Mouse (Mus musculus) layer of hippocampus, adult 6 months (tissue): Measurements from ENCODE around the gene Fastkd3. TPM values are rescaled to one million over a fixed set of nuclear protein-coding genes. Genes with fewer than 3 reads are reported as not detected.

Experiments used
- long read RNA-seq, 2 experiments: library from polyadenylated mRNA; unstranded; transcript quantifications; one replicate each; pipeline ENCODE4 v2.0.0; 2019 to 2020
- polyA plus RNA-seq: library from polyadenylated mRNA; unstranded; fragments of <200 nt; fragmentation: Nextera tagmentation; gene quantifications from 2 replicates; pipeline ENCODE4 v1.2.3, GENCODE M21; 2021

Fastkd3 gene
- 19.9 and 21.9 TPM in 2 replicates for polyA plus RNA-seq
- long read RNA-seq, experiment 1, transcript Fastkd3-201 (7 exons, 2,421 nt) = major isoform, 12 of 32 reads
- long read RNA-seq, experiment 1, partial matches to known transcripts = 4 of 32 reads
- long read RNA-seq, experiment 1, other reads (novel, unspliced or antisense) = 13 of 32 reads
- long read RNA-seq, experiment 2, transcript Fastkd3-209 (7 exons, 2,501 nt) = minor isoform, 11 of 107 reads
- long read RNA-seq, experiment 2, transcript Fastkd3-201 (7 exons, 2,421 nt) = major isoform, 56 of 107 reads
- long read RNA-seq, experiment 2, partial matches to known transcripts = 4 of 107 reads
- long read RNA-seq, experiment 2, other reads (novel, unspliced or antisense) = 33 of 107 reads

DNA sequence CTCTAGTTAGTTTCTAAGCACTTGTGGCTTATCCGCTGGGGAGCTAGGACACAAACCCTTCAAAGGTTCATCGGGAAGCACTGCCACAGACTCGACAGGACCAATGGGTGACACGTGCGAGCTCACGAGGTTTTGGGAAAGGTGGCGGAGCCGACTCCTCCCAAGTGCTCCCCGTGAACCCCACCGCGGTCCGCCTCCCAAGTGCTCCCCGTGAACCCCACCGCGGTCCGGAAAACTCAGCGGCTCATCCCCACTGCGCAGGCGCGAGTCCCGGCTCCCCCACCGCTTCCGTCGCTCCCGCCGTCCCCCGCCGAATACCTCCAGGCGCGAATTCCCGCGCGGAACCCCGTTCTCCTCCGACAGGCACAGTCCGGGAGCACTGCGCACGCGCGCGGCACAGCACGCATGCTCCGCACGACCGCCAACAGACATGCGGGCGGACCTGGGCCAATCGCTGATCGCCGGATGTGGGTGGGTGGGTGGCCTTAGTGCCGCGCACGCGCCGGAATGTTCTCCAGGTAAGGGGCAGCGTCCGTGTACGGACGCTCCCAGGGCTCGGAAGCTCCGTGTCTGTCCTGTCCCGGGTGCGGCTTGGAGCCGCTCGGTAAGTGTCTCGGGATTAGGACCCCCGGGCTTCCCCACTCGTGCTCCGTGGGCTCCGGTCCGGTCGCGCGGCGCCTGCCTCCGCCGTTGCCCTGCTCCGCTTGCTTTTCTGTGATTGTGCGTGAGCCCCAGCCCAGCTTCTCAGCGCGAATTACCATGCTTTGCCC is at the start of gene Fastkd3, which contains the start of gene Mtrr:
Gene Fastkd3, plus strand, starts transcription at position 488 of the 770 bp plus-strand sequence.
Gene Mtrr, minus strand, starts transcription at position 403 of the 770 bp plus-strand sequence.

GRCm38 (mm10) chr13:68597199-68597598 is 15.2 kb downstream of the Fastkd3 start, which contains the start of gene 1700001L19Rik:
Gene 1700001L19Rik (plus strand): TSS chr13:68597421.

Other genes starting within 250 kb of the Fastkd3 start
- 8.3 and 8.5 TPM in 2 replicates for gene Mtrr, start 85 bp upstream of the Fastkd3 start, polyA plus RNA-seq
- gene 1700001L19Rik, start 15.2 kb downstream of the Fastkd3 start, polyA plus RNA-seq = 18.1 and 18.3 TPM in 2 replicates